Mouse (Mus musculus): ENCODE data around the gene Dusp1.
A peak's percentile ranks its signal among the peaks of the same experiment; 100 is the strongest.

Gene Dusp1

DNA sequence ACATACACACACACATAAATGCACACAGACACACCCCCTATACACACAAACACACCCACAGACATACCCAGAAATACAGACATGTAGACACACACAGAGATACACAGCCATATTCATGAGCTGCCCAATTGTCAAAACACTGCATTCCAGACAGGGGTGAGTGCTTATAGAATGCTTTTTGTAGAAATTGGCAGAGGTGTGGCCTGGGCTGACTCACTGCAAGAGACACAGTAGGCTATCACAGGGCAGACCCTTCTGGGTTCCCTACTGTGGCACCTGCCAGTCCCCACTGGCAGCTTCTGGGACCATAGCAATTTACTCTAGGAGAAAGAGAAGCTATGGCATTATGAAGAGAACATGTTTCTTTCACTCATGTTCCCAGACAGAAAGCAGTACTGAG is 37.6 kb downstream of the Dusp1 start:
- DNase-seq (ENCODE audit: low read depth), result no peak

DNA sequence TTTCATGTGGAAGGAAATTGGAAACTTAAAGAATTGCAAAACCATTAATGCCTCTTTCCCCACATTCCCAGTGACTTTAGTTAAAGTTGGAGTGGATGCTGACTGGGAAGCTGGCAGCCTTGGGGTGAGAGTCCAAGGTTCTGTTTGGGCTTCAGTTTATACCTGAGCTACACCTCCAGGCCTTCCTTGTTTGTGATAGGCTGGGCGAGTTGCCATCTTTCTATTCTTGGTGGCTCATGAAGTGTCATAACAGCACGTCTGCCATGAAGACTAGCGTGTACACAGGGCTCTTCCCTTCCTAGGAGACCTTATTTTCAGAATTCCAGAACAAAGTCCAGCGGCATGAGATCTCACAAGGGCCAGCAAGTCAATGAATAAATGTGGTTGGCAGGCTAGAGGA is 39.2 kb downstream of the Dusp1 start:
- DNase-seq (ENCODE audit: low read depth), result no peak

DNA sequence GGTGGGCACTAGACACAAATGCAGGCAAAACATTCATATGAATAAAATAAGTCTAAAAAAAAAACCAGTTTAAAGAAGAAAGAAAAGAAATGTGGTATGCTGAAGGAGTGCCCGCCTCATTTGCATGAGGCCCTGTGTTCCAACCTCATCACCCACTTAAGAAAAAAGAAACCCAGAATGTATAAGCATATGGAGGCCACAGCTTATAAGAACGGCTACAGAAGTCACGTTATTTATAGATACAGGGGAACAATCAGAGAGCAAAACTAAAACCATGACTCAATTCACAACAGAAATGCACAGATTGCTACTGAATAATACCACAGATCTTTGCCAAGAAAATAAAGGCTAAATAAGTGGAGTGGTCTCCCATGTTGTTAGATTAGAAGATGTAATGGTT is 43.6 kb downstream of the Dusp1 start:
- DNase-seq (ENCODE audit: low read depth), result no peak

DNA sequence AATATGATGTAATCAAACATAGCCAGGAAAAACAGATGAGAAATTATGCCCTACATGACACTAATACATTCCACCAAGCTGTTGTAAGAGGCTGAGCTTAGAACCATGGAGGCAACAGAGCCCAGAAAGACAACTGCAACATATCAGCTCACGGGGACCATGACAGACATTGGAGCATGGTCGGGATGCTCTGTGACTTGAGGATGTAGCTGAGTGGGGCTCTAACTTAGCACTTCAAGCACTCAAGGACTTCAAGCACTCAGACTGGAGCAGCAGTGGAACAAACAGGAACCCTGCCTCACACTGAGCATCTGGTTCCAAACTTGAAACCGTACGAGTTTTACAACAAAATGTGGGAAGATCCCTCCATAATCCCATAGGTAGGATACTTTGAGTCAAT is 46.3 kb downstream of the Dusp1 start:
- DNase-seq (ENCODE audit: low read depth), result no peak

DNA sequence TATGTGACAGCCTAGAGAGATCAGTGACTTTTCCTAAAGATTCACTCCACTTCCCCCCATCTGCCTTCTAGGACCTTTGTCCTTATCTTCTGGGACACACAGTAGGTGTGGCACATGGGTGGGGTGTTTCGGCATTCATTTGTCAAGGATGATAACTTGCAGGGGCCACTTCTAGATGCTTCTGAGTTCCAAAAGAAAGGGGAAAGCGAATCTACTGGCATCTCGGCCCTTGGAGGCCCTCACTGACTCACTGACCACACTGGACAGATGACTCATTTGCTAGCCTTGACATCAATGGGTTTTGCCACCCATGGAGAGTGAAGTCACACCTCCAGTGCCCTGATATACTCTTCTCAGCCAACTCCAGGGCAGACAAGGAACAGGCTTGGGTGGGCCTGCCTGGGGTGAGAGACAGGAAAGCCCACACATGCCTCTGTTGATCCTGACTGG is 47.3 kb downstream of the Dusp1 start:
- DNase-seq (ENCODE audit: low read depth), result no peak

DNA sequence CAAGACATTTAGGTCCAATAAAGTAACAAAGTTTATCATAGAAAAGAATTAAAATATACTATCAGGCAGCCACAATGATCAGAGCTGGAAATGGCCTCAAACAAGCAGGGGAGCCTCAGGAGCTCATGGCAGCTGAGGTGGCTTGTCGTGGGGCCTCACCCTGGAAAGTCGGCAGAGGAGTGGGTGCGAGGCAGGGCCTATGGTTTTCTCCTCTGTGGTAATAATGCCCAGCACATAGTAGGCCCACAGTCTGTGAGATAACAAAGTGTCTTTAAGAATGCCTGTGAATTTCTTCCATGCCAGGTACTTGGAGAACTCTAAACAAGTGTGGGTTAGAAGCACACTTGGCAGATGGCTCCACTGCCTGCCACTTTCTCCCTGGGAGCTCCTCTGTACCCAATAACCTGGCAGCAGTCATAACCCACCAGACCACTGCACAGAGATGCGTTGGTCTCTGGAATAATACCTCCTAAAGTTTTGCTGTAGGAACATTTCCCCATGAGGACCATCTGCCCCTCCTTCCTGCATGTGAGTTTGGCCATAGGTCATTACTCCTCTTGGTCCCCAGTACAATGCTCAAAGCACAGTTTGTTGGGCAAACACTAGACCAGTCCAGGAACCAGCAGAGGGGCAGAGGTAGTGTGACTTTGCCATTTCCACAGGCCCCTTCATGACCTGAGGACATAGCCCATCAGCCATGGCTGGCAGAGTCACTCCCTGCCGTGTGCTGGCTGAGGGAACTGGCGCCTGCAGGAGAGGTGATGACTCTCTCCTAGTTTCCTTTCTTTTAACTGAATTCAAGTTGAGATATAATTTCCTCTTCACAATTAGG is 48.3 kb downstream of the Dusp1 start:
- no peak for DNase-seq (ENCODE audit: low read depth)

DNA sequence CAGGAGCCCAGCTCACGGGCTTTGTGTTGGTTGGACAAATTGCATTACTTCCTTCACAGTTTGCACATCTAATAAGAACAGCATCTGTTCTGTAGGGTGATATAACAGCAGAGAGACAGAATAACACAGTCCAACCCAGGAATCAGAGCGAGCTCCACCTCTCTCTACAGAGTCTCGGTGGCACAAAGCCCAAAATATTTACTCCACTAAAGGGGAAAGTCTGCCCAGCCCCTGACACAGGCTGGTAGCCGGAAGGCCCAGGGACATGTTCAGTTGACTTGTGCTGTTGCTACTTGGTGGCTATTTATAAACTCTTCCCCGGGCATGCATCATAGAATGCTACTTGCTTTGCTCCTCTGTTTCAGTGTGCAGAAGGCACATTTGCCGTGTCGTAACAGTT is 49.0 kb downstream of the Dusp1 start:
- no peak for DNase-seq (ENCODE audit: low read depth)

DNA sequence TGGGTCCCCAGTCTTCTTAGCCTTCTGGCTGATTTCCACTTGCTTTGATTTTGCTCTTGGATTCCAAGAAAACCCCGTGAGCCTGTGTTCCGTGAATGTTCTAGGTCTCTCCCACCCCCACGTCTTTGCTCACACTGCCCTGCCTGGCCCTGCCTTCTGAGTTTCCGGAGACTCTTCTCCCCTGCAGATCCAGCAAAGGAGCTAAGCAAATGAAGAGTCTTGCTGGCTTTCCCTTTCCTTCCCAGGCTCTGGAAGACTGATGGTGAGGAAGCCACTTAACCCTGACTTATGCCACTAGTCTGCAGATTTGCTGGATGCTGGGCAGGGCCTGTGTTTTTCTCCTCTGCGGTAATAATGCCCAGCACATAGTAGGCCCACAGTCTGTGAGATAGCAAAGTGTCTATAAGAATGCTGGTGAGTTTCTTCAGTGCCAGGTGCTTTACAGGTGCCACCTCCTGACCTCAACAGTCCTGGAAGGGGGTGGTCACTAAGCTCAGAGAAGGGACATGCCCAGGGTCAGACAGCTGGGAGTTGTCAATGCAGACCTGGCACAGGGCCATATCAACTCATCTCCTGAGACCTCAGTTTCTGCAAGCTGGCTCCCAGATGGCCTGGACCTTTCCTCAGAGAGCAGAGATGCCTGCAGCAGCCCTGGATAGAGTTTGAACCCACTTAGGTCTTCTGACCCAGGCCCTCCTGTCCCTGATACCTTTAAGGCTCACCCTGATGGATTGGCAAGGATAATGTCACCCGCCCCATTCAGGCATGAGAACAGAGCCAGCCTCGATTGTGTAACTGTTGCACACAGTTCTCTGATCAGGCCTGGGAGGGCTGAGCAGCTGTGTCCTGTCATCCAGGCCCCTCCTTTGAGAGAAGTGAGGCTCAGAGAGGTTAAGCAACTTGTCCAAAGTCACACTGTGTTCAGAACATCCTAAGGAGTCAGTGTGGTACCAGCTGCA is 49.8 kb downstream of the Dusp1 start:
- no peak for DNase-seq (ENCODE audit: low read depth)

DNA sequence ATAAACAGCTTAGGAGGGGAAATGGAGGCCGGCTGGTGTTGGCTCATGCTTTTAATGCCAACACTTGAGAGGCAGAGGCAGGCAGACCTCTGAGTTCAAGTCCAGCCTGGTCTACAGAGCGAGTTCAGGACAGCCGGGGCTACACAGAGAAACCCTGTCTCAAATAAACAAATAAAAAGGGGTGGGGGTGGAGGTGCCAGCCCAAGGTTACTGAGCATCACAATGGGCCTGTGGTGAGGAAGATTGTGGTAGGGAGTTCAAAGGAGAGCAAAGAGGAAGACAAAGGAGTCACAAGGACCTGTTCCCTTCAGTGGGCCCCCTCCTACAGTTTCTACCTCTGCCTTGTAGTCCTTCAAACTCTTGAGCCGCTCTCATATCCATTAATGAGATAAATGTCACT is 50.7 kb downstream of the Dusp1 start:
- DNase-seq (ENCODE audit: low read depth), result no peak

DNA sequence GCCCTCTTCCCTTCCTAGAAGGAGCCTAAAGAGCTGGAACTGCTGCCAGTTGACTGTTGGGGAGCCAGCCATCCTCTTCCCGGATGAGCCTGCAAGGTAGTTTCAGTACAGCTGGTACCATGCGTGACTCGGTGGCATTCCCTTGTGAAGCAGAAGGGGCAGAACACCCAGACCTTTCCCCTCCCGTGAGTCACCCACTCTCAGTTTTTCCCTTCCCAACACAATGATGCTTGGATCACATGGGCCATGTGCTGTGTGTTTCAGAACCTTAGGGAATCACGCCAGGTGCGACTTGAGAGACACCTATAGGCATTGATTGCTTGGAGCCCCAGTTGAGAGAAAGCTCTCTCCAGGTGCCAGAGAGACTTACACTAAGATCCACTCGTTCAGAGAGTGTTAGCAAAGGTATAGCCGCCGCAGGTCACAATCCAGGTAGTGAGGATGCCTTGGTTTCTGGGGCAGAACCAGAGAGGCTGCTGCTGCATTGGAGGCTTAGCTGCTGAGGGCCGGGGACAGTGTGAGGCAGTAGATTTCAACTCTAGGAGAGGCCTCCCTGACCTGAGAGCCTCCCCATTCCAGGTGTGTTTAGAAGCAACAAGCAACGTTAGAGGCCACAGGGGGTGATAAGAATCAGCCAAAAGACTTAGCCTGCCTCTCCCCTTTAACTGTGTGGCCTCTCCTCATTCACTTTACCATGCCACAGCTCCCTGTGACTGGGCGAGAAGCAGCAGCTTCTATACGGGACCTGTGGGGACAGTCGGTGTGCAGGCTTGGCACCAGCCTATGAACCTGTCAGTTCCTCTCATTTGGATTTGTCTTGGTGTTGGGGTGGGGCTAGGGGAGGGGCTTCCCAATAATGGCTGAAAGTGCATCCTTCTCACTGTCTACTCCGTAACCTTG is 51.5 kb downstream of the Dusp1 start:
- DNase-seq (ENCODE audit: low read depth), result peak; percentile 16

DNA sequence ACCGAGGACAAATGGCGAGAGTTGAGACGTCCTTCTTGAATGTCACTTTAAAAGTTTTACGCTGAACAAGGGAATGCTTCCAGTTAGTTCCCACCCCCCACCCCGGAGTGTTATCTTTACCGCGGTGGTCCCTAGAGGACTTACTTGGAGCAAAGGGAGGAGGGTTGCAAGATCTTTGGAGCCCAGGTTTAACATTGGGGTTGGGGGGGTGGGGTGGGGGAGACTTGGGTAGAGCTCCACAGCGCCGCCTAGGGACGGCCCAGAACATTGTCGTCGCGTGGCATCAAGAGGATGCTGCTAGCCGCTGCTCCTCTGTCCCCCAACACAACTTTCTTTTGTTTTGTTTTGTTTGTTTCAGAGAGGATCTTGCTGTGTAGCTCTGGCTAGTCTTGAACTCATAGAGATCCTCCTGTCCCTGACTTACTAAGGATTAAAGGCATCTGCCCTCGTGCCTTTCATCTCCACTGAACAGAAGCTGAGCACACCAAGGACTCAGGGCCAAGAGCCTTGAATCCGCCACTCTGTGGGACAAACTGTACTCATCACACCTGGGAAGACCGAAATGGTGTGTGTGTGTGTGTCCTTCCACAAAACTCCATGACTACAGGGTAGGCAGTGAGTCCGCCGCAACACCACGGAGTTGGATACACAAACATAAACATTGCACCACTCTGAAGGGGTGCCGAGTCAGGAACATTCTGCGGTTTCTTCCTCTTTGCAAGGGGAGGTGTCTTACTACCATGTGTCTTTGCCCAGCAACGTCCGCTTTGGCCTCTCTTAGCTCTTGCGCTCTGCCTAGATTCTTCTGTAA is 52.8 kb downstream of the Dusp1 start:
- DNase-seq (ENCODE audit: low read depth), result peak; percentile 93

DNA sequence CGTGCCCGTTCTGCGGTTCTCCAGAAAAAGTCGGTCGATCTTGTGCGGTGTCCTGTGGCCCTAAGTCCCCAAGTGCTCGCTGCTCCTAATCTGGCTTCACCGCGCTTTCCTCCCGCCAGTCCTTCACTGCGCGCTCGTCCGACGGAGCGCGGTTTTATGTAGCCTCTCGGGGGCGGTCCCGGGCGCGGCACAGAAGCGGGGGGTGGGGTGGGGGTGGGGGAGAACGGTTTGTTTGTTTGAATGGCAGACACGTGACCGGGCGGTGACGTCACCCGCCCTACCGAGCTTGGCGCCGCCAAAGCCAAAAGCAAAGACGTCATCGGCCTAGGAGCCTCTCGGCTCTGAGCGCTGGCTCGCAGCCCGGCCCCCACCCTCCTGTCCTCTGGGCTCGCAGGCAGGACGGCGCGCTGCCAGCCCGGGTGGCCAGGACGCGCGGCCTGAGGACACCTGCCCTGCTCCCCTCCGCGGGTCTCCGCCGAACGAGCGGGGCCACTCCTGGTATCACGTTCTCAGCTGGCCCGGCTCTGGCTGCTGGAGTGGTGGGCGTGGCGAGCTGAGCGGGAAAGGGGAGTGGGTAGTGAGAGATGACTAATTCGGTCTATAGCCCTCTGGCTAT is 53.5 kb downstream of the Dusp1 start:
- DNase-seq (ENCODE audit: low read depth), result peak; percentile 98

DNA sequence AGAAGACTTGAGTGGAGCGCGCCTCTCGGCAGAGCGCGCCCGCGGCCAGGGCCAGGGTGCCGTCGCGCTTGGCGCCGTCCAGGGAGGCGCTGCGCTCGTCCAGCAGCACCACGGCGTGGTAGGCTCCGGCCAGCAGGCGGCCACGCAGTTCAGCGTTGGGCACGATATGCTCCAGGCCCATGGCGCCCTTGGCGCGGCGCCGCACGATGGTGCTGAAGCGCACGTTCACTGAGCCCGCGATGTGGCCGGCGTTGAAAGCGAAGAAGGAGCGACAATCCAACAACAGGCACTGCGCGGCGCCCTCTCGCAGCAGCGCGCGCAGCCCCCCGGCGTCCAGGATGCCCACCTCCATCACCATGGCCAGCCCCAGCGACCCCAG is 54.0 kb downstream of the Dusp1 start:
- DNase-seq (ENCODE audit: low read depth), result no peak

DNA sequence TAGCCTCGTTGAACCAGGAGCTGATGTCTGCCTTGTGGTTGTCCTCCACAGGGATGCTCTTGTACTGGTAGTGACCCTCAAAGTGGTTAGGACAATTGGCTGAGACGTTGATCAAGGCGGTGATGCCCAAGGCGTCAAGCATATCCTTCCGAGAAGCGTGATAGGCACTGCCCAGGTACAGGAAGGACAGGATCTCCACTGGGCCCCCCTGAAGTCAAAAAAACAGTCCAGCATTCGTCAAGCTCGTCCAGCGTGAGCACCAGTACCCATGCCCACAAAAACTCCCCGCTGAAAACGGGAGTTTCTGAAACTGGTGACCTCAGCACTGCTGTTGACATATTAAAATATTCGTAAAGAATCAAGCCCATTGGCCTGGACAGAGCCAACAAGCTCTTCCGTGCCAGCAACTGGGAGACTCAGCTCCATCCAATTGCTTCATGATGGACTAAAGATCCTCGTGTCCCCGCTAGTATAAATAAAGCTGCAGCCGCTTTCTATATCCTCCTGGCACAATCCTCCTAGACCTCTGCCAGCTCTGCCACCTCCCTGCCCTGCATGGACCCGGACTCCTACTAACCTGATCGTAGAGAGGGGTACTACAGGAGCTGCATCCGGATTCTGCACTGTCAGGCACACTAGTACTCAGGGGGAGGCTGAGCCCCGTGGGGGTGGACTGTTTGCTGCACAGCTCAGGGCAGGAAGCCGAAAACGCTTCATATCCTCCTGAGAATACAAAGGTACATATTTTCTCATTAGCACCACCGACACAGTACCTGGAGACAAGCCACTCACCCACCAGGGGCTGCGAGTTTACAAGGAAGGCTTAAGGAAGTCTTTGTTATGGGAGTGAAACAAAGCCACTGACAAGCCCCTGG is 54.7 kb downstream of the Dusp1 start:
- peak; percentile 78 for DNase-seq (ENCODE audit: low read depth)

DNA sequence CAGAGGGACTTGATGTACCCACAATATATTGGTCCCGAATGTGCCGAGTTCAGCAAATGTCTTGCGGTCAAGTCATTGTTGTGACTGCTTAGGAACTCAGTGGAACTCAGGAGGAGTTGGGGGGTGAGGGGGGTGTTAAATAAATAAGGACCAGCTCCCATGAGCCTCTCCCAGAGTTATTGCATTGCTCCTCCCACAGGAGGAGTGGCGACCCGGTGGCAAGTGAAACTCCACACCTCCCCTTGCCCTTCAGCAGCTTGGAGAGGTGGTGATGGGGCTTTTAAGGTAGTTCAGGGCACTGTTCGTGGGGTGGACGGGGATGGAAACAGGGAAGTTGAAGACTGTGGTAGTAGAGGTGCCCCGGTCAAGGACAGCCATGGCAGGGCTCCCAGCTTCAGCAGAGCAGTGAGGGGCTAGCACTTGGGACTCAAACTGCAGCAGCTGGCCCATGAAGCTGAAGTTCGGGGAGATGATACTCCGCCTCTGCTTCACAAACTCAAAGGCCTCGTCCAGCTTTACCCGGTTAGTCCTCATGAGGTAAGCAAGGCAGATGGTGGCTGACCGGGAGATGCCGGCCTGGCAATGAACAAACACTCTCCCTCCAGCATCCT is 55.8 kb downstream of the Dusp1 start:
- peak; percentile 56 for DNase-seq (ENCODE audit: low read depth)

DNA sequence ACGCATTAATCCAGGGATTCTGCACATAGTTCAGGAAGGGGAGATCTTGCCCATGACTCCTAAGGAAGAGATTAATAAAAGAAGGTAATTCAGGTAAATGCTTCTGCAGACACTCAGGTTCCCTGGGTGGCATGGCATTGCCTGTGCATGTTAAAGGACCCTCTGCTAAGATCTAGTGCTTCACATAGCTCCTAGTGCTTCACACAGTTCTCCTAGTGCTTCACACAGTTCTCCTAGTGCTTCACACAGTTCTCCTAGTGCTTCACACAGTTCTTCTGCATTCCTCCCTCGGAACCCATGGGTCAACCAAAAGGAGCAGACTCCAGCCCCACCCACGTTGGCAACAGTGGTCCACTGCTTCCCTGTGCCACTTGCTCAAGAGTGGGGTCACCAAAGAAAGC is 56.7 kb downstream of the Dusp1 start:
- DNase-seq (ENCODE audit: low read depth), result peak; percentile 48

DNA sequence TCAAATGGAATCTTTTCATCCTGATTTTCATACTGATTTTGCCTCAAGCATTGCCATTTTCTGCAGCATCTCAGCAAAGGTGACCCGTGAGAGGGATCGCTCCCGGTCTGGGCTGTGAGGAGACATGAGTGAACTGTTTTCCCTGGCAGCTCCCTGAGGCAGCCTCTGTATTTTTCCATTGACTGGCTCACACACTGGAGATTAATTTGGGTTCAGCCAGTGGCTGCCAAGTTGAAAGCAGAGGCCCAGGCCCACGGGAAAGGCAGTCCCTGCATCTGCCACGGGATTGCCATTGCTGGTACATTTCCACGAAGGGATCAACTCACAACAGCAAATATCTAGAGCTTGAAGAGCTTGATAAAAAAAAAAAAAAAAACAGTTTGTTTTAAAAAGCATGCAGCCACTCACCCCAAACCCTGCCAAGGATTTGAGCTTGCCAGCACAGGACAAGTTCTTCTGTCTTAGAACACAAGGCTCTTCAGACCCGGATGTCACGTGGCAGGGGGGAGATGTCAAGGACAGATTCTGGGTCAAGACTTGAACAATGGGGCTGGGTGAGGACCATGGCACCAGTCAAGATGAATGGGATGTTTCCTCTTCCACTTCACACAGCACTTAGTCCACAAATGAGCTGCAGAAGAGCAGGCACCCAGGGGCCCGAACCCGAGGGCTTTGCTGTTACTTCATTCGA is 57.8 kb downstream of the Dusp1 start:
- DNase-seq (ENCODE audit: low read depth), result peak; percentile 45

DNA sequence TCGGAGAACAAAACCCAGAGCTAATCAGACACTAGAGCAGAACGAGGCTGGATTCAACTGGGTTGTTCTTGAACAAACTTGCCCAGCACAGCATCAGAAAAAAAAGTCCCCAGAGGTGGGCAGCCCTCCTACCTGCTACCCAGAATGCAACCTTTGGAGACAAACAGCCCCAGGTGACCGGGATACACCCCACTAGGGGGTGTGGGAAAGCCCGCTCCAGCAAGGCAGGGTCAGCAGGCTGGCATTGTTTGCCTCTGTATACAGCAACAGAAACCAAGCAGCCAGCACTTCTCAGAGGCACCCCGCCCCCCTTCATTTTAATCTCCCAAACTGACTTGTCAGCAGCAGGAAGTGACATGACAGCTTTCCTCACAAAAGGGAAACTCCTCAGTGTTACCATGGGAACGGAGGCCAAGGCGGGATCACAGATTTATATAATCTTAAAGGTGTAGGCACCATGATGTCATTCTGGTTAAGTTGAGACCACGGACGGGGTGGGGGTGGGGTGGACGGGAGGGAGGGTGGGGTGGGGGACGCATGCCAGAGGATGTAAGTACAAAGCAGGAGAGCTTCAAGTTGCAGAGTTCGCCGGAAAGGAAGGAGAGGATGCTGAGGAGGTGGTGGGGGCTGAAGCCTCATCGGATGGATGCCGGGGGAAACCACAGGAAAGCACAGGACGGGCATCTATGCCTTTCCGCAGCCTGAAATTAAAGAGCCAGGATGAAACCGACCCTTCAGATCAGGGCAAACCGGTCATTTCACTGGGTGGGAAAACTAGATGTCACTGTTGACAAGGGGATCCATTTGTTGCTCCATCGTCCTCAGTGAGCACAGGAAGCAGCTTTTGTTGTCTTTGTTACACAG is 58.9 kb downstream of the Dusp1 start:
- DNase-seq (ENCODE audit: low read depth), result peak; percentile 95
